Mouse (Mus musculus): Measurements from ENCODE around the gene Gm3239. TPM values are rescaled to one million over a fixed set of nuclear protein-coding genes. Genes with fewer than 3 reads are reported as not detected.
"Not testable (repeated sequence)": the region's sequence is repeated elsewhere in the genome, so short reads cannot be mapped to it uniquely, and the experiment has no call there.

Gm3239 gene
- not detected in 2 replicates for polyA plus RNA-seq (2014; fragmentation: Nextera tagmentation; extraction: Ambion mirVana)

DNA sequence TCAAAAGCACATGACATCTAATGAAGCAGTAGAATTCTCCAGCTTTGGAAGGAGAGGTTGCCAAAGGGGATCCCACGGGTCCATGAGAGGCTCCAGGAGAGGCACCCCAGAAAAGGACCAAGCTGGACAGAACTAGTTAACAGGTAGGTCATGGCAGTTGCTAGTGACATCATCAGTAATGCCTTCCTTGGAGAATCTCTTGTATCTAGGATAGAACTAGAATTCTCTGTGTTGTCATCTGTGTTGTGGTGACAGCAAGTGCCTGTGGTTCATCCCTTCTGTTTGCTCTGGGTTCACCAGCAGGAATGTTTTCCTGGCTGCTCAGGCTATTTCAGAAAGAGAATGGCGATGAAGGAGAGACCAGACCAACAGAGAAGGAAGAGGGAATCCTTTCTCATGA, at the start of gene Gm3239:
TSS of gene Gm3239 (plus strand) at position 301 of the 400 bp plus-strand sequence.
- ATAC-seq (ENCODE audit: insufficient number of reproducible peaks, low FRiP score, low TSS enrichment, low read depth) = not testable (repeated sequence)

DNA sequence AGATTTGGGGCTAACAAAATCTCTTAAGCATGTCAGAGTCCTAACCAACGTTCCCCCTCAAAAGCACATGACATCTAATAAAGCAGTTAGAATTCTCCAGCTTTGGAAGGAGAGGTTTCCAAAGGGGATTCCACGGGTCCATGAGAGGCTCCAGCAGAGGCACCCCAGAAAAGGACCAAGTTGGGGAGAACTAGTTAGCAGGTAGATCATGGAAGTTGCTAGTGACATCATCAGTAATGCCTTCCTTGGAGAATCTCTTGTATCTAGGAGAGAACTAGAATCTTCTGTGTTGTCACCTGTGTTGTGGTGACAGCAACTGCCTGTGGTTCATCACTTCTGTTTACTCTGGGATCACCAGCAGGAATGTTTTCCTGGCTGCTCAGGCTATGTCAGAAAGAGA, 31.9 kb upstream of the Gm3239 start, which contains the start of gene Gm8159:
TSS of gene Gm8159 (plus strand) at position 301 of the 400 bp plus-strand sequence.
- not testable (repeated sequence) for H3K9me3 ChIP-seq (ENCODE audit: control insufficient read depth, low read length); H3K27ac ChIP-seq (replicated peaks; ENCODE audit: low read depth, low read length); H3K36me3 ChIP-seq (ENCODE audit: control insufficient read depth, insufficient read depth, low read length); H3K27me3 ChIP-seq (ENCODE audit: control insufficient read depth, insufficient read depth, low read length); H3K4me2 ChIP-seq (ENCODE audit: low read depth, severe bottlenecking); H3K4me3 ChIP-seq (ENCODE audit: low read depth, low read length); DNase-seq (ENCODE audit: low spot score); ATAC-seq (ENCODE audit: insufficient number of reproducible peaks, low FRiP score, low TSS enrichment, low read depth); H3K4me1 ChIP-seq (ENCODE audit: control insufficient read depth, insufficient read depth, low read length); H3K9ac ChIP-seq (ENCODE audit: low read length)
- no CpG with 5 or more reads among the region's 2 CpGs for WGBS

More for the DNA sequence above, at the start of gene Gm3239:
- DNase-seq (ENCODE audit: low spot score); H3K9me3 ChIP-seq (ENCODE audit: control insufficient read depth, low read length); H3K36me3 ChIP-seq (ENCODE audit: control insufficient read depth, insufficient read depth, low read length); H3K9ac ChIP-seq (ENCODE audit: low read length); H3K4me2 ChIP-seq (ENCODE audit: low read depth, severe bottlenecking); H3K4me3 ChIP-seq (ENCODE audit: low read depth, low read length); H3K4me1 ChIP-seq (ENCODE audit: control insufficient read depth, insufficient read depth, low read length); H3K27ac ChIP-seq (replicated peaks; ENCODE audit: low read depth, low read length); H3K27me3 ChIP-seq (ENCODE audit: control insufficient read depth, insufficient read depth, low read length): not testable (repeated sequence)
- no CpG with 5 or more reads among the region's 2 CpGs for WGBS

DNA sequence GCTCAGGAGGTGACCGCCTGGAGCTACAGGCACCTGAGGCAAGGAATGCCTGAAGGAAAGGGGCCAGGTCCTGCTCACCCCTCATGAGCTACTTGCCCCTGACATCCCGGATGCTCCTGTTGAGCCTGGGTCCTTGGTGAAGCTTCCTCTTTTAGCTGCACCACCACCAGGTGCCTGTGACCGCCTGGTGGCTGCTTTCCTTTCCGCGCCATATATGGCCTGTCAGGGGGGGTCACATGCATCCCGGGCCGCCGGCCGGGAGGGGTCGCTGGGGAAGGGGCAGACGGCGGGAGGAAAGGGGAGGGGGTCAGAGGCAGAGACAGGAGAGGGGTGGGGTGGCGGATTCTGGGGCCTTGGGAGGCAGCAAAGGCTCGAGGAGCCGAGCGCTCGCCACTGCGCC, 14.7 kb upstream of the Gm3239 start:
- H3K27me3 ChIP-seq (ENCODE audit: control insufficient read depth, insufficient read depth, low read length); H3K4me1 ChIP-seq (ENCODE audit: control insufficient read depth, insufficient read depth, low read length); H3K27ac ChIP-seq (replicated peaks; ENCODE audit: low read depth, low read length); H3K4me3 ChIP-seq (ENCODE audit: low read depth, low read length); H3K9me3 ChIP-seq (ENCODE audit: control insufficient read depth, low read length); ATAC-seq (ENCODE audit: insufficient number of reproducible peaks, low FRiP score, low TSS enrichment, low read depth); H3K9ac ChIP-seq (ENCODE audit: low read length); H3K36me3 ChIP-seq (ENCODE audit: control insufficient read depth, insufficient read depth, low read length): not testable (repeated sequence)
- peak; percentile 9 for DNase-seq (ENCODE audit: low spot score)
- H3K4me2 ChIP-seq (ENCODE audit: low read depth, severe bottlenecking) = peak overlapping the region; percentile 43; the same call in 1 of the 2 replicates
- WGBS = 2% methylated on average over 15 of the region's 18 CpGs

DNA sequence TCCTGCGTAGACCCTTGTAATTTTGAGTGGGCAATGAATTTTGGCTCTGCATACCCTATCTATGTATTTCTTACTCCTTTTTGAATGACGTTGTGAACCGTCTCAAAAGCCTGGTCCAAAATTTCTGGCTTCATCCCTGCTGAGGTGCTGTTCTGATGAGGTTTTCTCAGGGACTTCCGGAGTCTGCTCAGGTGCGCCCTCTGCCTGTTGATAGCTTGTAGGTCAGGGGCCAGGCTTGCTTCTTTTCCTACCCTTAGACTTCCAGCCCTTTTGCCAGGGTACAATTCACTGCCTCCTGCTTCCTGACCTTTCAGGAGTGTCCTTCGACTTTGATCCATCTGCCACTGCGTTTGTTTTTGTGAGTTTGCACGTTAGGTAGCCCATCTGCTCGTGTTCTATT, 13.7 kb upstream of the Gm3239 start:
- H3K36me3 ChIP-seq (ENCODE audit: control insufficient read depth, insufficient read depth, low read length); H3K27ac ChIP-seq (replicated peaks; ENCODE audit: low read depth, low read length); DNase-seq (ENCODE audit: low spot score); H3K4me2 ChIP-seq (ENCODE audit: low read depth, severe bottlenecking); H3K9ac ChIP-seq (ENCODE audit: low read length); H3K9me3 ChIP-seq (ENCODE audit: control insufficient read depth, low read length); H3K4me3 ChIP-seq (ENCODE audit: low read depth, low read length); H3K4me1 ChIP-seq (ENCODE audit: control insufficient read depth, insufficient read depth, low read length); H3K27me3 ChIP-seq (ENCODE audit: control insufficient read depth, insufficient read depth, low read length); ATAC-seq (ENCODE audit: insufficient number of reproducible peaks, low FRiP score, low TSS enrichment, low read depth): not testable (repeated sequence)
- WGBS = 0% methylated on average over 2 of the region's 9 CpGs

DNA sequence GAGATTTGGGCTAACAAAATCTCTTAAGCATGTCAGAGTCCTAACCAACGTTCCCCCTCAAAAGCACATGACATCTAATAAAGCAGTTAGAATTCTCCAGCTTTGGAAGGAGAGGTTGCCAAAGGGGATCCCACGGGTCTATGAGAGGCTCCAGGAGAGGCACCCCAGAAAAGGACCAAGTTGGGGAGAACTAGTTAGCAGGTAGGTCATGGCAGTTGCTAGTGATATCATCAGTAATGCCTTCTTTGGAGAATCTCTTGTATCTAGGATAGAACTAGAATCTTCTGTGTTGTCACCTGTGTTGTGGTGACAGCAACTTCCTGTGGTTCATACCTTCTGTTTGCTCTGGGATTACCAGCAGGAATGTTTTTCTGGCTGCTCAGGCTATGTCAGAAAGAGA, 44.9 kb downstream of the Gm3239 start, which contains the start of gene Gm7876:
TSS of gene Gm7876 (plus strand) at position 301 of the 400 bp plus-strand sequence.
- H3K27me3 ChIP-seq (ENCODE audit: control insufficient read depth, insufficient read depth, low read length); H3K9ac ChIP-seq (ENCODE audit: low read length); DNase-seq (ENCODE audit: low spot score); H3K4me2 ChIP-seq (ENCODE audit: low read depth, severe bottlenecking); H3K4me3 ChIP-seq (ENCODE audit: low read depth, low read length); H3K9me3 ChIP-seq (ENCODE audit: control insufficient read depth, low read length); ATAC-seq (ENCODE audit: insufficient number of reproducible peaks, low FRiP score, low TSS enrichment, low read depth); H3K4me1 ChIP-seq (ENCODE audit: control insufficient read depth, insufficient read depth, low read length); H3K27ac ChIP-seq (replicated peaks; ENCODE audit: low read depth, low read length); H3K36me3 ChIP-seq (ENCODE audit: control insufficient read depth, insufficient read depth, low read length): not testable (repeated sequence)
- 73% methylated on average over 1 of the region's 2 CpGs for WGBS

Other genes with a start within 250 kb of the Gm3239 start
- gene Gm3164, start 248.7 kb upstream of the Gm3239 start, polyA plus RNA-seq (2014; fragmentation: Nextera tagmentation; extraction: Ambion mirVana) = 0.96 and 1.0 TPM in 2 replicates
- not detected in 2 replicates for gene Gm3173, start 233.2 kb upstream of the Gm3239 start, polyA plus RNA-seq (2014; fragmentation: Nextera tagmentation; extraction: Ambion mirVana)
- gene Gm3182, start 182.4 kb upstream of the Gm3239 start, polyA plus RNA-seq (2014; fragmentation: Nextera tagmentation; extraction: Ambion mirVana) = not detected in 2 replicates
- gene Gm3047, start 108.8 kb upstream of the Gm3239 start, polyA plus RNA-seq (2014; fragmentation: Nextera tagmentation; extraction: Ambion mirVana) = not detected in 2 replicates
- gene Gm8159, start 31.8 kb upstream of the Gm3239 start, polyA plus RNA-seq (2014; fragmentation: Nextera tagmentation; extraction: Ambion mirVana) = not detected in 2 replicates
- gene Gm7876, start 45.0 kb downstream of the Gm3239 start, polyA plus RNA-seq (2014; fragmentation: Nextera tagmentation; extraction: Ambion mirVana) = not detected in 2 replicates
- 0.15 and 0.16 TPM in 2 replicates for gene Gm3252, start 62.6 kb downstream of the Gm3239 start, polyA plus RNA-seq (2014; fragmentation: Nextera tagmentation; extraction: Ambion mirVana)
- gene Gm9602, start 112.1 kb downstream of the Gm3239 start, polyA plus RNA-seq (2014; fragmentation: Nextera tagmentation; extraction: Ambion mirVana) = not detected in 2 replicates
- gene Gm3269, start 173.9 kb downstream of the Gm3239 start, polyA plus RNA-seq (2014; fragmentation: Nextera tagmentation; extraction: Ambion mirVana) = not detected in 2 replicates
- 0.31 and 0.58 TPM in 2 replicates for gene Gm3264, start 191.4 kb downstream of the Gm3239 start, polyA plus RNA-seq (2014; fragmentation: Nextera tagmentation; extraction: Ambion mirVana)
- gene Gm3278, start 228.2 kb downstream of the Gm3239 start, polyA plus RNA-seq (2014; fragmentation: Nextera tagmentation; extraction: Ambion mirVana) = not detected in 2 replicates

Data from limb, embryonic 11.5 days (tissue).